Mouse (Mus musculus): Measurements from ENCODE around the gene Krtap17-1. TPM values are rescaled to one million over a fixed set of nuclear protein-coding genes. Genes with fewer than 3 reads are reported as not detected.

Gene Krtap17-1
- polyA plus RNA-seq, 1 experiment from 2014 or later: 0.83 TPM

- 52% methylated on average over 3 of the region's 3 CpGs for WGBS
- no peak overlapping the region for H3K27ac ChIP-seq (ENCODE audit: low read length)
- no peaks in the 10 kb centered on the region for H3K9me3 ChIP-seq (ENCODE audit: control insufficient read depth, low read length)
- H3K9ac ChIP-seq (ENCODE audit: low read length): no peak overlapping the region
- no peak overlapping the region for H3K4me2 ChIP-seq (ENCODE audit: low read depth, low read length)
- H3K4me1 ChIP-seq (replicated peaks; ENCODE audit: control insufficient read depth, insufficient read depth, low read length): no peaks in the 10 kb centered on the region
- no peak for ATAC-seq (ENCODE audit: low read depth)
- H3K27me3 ChIP-seq (ENCODE audit: control insufficient read depth, insufficient read depth, low read depth, low read length): no peaks in the 10 kb centered on the region
- no peaks in the 10 kb centered on the region for H3K36me3 ChIP-seq (ENCODE audit: control insufficient read depth, insufficient read depth, low read length)
- no peak overlapping the region for H3K4me3 ChIP-seq (ENCODE audit: low read length)
Observed at GRCm38 (mm10) chr11:100006624-100007023, 12.8 kb upstream of the Krtap17-1 start.

- 56% methylated on average over 8 of the region's 8 CpGs for WGBS
- ATAC-seq (ENCODE audit: low read depth): no peak
- Histone ChIP-seq H3K27me3 (ENCODE audit: control insufficient read depth, insufficient read depth, low read depth, low read length) (no peaks in the 10 kb centered on the region), H3K4me2 (ENCODE audit: low read depth, low read length) (no peak overlapping the region), H3K9me3 (ENCODE audit: control insufficient read depth, low read length) (no peaks in the 10 kb centered on the region), H3K36me3 (ENCODE audit: control insufficient read depth, insufficient read depth, low read length) (no peaks in the 10 kb centered on the region), H3K9ac (ENCODE audit: low read length) (no peak overlapping the region), H3K4me1 (replicated peaks; ENCODE audit: control insufficient read depth, insufficient read depth, low read length) (no peaks in the 10 kb centered on the region), H3K4me3 (ENCODE audit: low read length) (no peak overlapping the region), H3K27ac (ENCODE audit: low read length) (peak overlapping the region; percentile 47; the same call in 1 of the 2 replicates)
Observed at GRCm38 (mm10) chr11:100005905-100006304, 12.1 kb upstream of the Krtap17-1 start.

GRCm38 (mm10) chr11:100004846-100005245 lies 11.1 kb upstream of the Krtap17-1 start:
- H3K36me3 ChIP-seq (ENCODE audit: control insufficient read depth, insufficient read depth, low read length): no peaks in the 10 kb centered on the region
- no peaks in the 10 kb centered on the region for H3K27me3 ChIP-seq (ENCODE audit: control insufficient read depth, insufficient read depth, low read depth, low read length)
- ATAC-seq (ENCODE audit: low read depth): no peak
- H3K4me1 ChIP-seq (replicated peaks; ENCODE audit: control insufficient read depth, insufficient read depth, low read length): no peaks in the 10 kb centered on the region
- no peak overlapping the region for H3K9ac ChIP-seq (ENCODE audit: low read length)
- 18% methylated on average over 6 of the region's 6 CpGs for WGBS
- no peak overlapping the region for H3K4me2 ChIP-seq (ENCODE audit: low read depth, low read length)
- H3K4me3 ChIP-seq (ENCODE audit: low read length): no peak overlapping the region
- no peaks in the 10 kb centered on the region for H3K9me3 ChIP-seq (ENCODE audit: control insufficient read depth, low read length)
- no peak overlapping the region for H3K27ac ChIP-seq (ENCODE audit: low read length)

GRCm38 (mm10) chr11:99999091-99999490 lies 5.3 kb upstream of the Krtap17-1 start:
- H3K27me3 ChIP-seq (ENCODE audit: control insufficient read depth, insufficient read depth, low read depth, low read length): peaks cover 3% of the 10 kb centered on the region; the same call in 1 of the 2 replicates
- no peak overlapping the region for H3K4me2 ChIP-seq (ENCODE audit: low read depth, low read length)
- H3K4me1 ChIP-seq (replicated peaks; ENCODE audit: control insufficient read depth, insufficient read depth, low read length): peaks cover 2% of the 10 kb centered on the region; the same call in 1 of the 2 replicates
- H3K27ac ChIP-seq (ENCODE audit: low read length): no peak overlapping the region
- H3K9me3 ChIP-seq (ENCODE audit: control insufficient read depth, low read length): no peaks in the 10 kb centered on the region
- WGBS: 80% methylated on average over 7 of the region's 7 CpGs
- H3K36me3 ChIP-seq (ENCODE audit: control insufficient read depth, insufficient read depth, low read length): no peaks in the 10 kb centered on the region
- H3K4me3 ChIP-seq (ENCODE audit: low read length): no peak overlapping the region
- no peak for ATAC-seq (ENCODE audit: low read depth)
- H3K9ac ChIP-seq (ENCODE audit: low read length): no peak overlapping the region

GRCm38 (mm10) chr11:99994384-99994661 lies 529 bp upstream of the Krtap17-1 start:
- peaks cover 4% of the 10 kb centered on the region; the same call in 1 of the 2 replicates for H3K27me3 ChIP-seq (ENCODE audit: control insufficient read depth, insufficient read depth, low read depth, low read length)
- no peak for ATAC-seq (ENCODE audit: low read depth)
- WGBS: 21% methylated on average over 4 of the region's 4 CpGs
- H3K4me2 ChIP-seq (ENCODE audit: low read depth, low read length): no peak overlapping the region
- no peak overlapping the region for H3K4me3 ChIP-seq (ENCODE audit: low read length)
- no peak overlapping the region for H3K27ac ChIP-seq (ENCODE audit: low read length)
- no peaks in the 10 kb centered on the region for H3K36me3 ChIP-seq (ENCODE audit: control insufficient read depth, insufficient read depth, low read length)
- H3K4me1 ChIP-seq (replicated peaks; ENCODE audit: control insufficient read depth, insufficient read depth, low read length): peaks cover 3% of the 10 kb centered on the region; the same call in 1 of the 2 replicates
- no peaks in the 10 kb centered on the region for H3K9me3 ChIP-seq (ENCODE audit: control insufficient read depth, low read length)
- no peak overlapping the region for H3K9ac ChIP-seq (ENCODE audit: low read length)

GRCm38 (mm10) chr11:99990571-99990970 lies 3.2 kb downstream of the Krtap17-1 start:
- WGBS: 68% methylated on average over 3 of the region's 3 CpGs
- H3K9ac ChIP-seq (ENCODE audit: low read length): no peak overlapping the region
- H3K27me3 ChIP-seq (ENCODE audit: control insufficient read depth, insufficient read depth, low read depth, low read length): peaks cover 4% of the 10 kb centered on the region; the same call in 1 of the 2 replicates
- no peak for ATAC-seq (ENCODE audit: low read depth)
- H3K27ac ChIP-seq (ENCODE audit: low read length): no peak overlapping the region
- H3K9me3 ChIP-seq (ENCODE audit: control insufficient read depth, low read length): no peaks in the 10 kb centered on the region
- peaks cover 3% of the 10 kb centered on the region; the same call in 1 of the 2 replicates for H3K4me1 ChIP-seq (replicated peaks; ENCODE audit: control insufficient read depth, insufficient read depth, low read length)
- H3K4me2 ChIP-seq (ENCODE audit: low read depth, low read length): no peak overlapping the region
- H3K36me3 ChIP-seq (ENCODE audit: control insufficient read depth, insufficient read depth, low read length): no peaks in the 10 kb centered on the region
- H3K4me3 ChIP-seq (ENCODE audit: low read length): no peak overlapping the region

- Histone ChIP-seq H3K36me3 (ENCODE audit: control insufficient read depth, insufficient read depth, low read length) (no peaks in the 10 kb centered on the region), H3K4me3 (ENCODE audit: low read length) (no peak overlapping the region), H3K4me2 (ENCODE audit: low read depth, low read length) (no peak overlapping the region), H3K9ac (ENCODE audit: low read length) (no peak overlapping the region), H3K27me3 (ENCODE audit: control insufficient read depth, insufficient read depth, low read depth, low read length) (peaks cover 4% of the 10 kb centered on the region; the same call in 1 of the 2 replicates), H3K27ac (ENCODE audit: low read length) (no peak overlapping the region), H3K9me3 (ENCODE audit: control insufficient read depth, low read length) (no peaks in the 10 kb centered on the region), H3K4me1 (replicated peaks; ENCODE audit: control insufficient read depth, insufficient read depth, low read length) (peaks cover 3% of the 10 kb centered on the region; the same call in 1 of the 2 replicates)
- no peak for ATAC-seq (ENCODE audit: low read depth)
- 78% methylated on average over 6 of the region's 6 CpGs for WGBS
Observed at GRCm38 (mm10) chr11:99989881-99990405, 3.9 kb downstream of the Krtap17-1 start.

GRCm38 (mm10) chr11:99988530-99988929 lies 5.3 kb downstream of the Krtap17-1 start:
- no peaks in the 10 kb centered on the region for H3K36me3 ChIP-seq (ENCODE audit: control insufficient read depth, insufficient read depth, low read length)
- no peak for ATAC-seq (ENCODE audit: low read depth)
- 87% methylated on average over 3 of the region's 3 CpGs for WGBS
- no peak overlapping the region for H3K4me3 ChIP-seq (ENCODE audit: low read length)
- H3K4me1 ChIP-seq (replicated peaks; ENCODE audit: control insufficient read depth, insufficient read depth, low read length): no peaks in the 10 kb centered on the region
- H3K27ac ChIP-seq (ENCODE audit: low read length): no peak overlapping the region
- no peak overlapping the region for H3K4me2 ChIP-seq (ENCODE audit: low read depth, low read length)
- no peaks in the 10 kb centered on the region; the same call in 1 of the 2 replicates for H3K27me3 ChIP-seq (ENCODE audit: control insufficient read depth, insufficient read depth, low read depth, low read length)
- H3K9ac ChIP-seq (ENCODE audit: low read length): no peak overlapping the region
- H3K9me3 ChIP-seq (ENCODE audit: control insufficient read depth, low read length): no peaks in the 10 kb centered on the region

- no peaks in the 10 kb centered on the region for H3K9me3 ChIP-seq (ENCODE audit: control insufficient read depth, low read length)
- no peak for ATAC-seq (ENCODE audit: low read depth)
Observed at GRCm38 (mm10) chr11:99986180-99986647, 7.6 kb downstream of the Krtap17-1 start, which contains the start of gene Krtap16-1. Krtap16-1 (minus strand) TSS chr11:99986597.

More at GRCm38 (mm10) chr11:99986180-99986647, 7.6 kb downstream of the Krtap17-1 start, which contains the start of gene Krtap16-1:
- no peak within 1 kb of the TSS for H3K4me2 ChIP-seq (ENCODE audit: low read depth, low read length)
- no peaks in the 10 kb centered on the region for H3K36me3 ChIP-seq (ENCODE audit: control insufficient read depth, insufficient read depth, low read length)
- no peak within 1 kb of the TSS for H3K27ac ChIP-seq (ENCODE audit: low read length)
- 56% methylated on average over 8 of the region's 8 CpGs for WGBS
- H3K4me1 ChIP-seq (replicated peaks; ENCODE audit: control insufficient read depth, insufficient read depth, low read length): no peaks in the 10 kb centered on the region
- H3K4me3 ChIP-seq (ENCODE audit: low read length): no peak within 1 kb of the TSS
- H3K9ac ChIP-seq (ENCODE audit: low read length): no peak within 1 kb of the TSS
- H3K27me3 ChIP-seq (ENCODE audit: control insufficient read depth, insufficient read depth, low read depth, low read length): no peaks in the 10 kb centered on the region; the same call in 1 of the 2 replicates

Data from lung, embryonic 16.5 days (tissue).